In genomic region chrX:170002510-170003197, GRCm38 (mm10) we compare ENCODE assay signal across 8 mouse cellular contexts. TPM values are rescaled to one million over a fixed set of nuclear protein-coding genes. Genes with fewer than 3 reads are reported as not detected.
DNase-seq lines count a peak whose midpoint lies in the region; ATAC-seq and TF ChIP-seq lines count a peak whose summit lies in the region.
"Not testable (repeated sequence)": the region's sequence is repeated elsewhere in the genome, so short reads cannot be mapped to it uniquely, and the experiment has no call there.

No protein-coding gene starts in this region.

- peak; percentile 52 for ATAC-seq in G1E (ENCODE audit: extremely low read depth, insufficient number of reproducible peaks, low FRiP score, poor library complexity, severe bottlenecking)
- peak; percentile 61 for ATAC-seq in frontal cortex, adult (ENCODE audit: low TSS enrichment)
- ATAC-seq in kidney, embryonic 16.5 days (ENCODE audit: low FRiP score, low TSS enrichment) = peak; percentile 34; the same call in 1 of the 2 replicates
- peak; percentile 36; the same call in 1 of the 2 replicates for ATAC-seq in lung, embryonic 16.5 days (ENCODE audit: low read depth)
- peak; percentile 49; the same call in 1 of the 2 replicates for ATAC-seq in neural tube, embryonic 12.5 days (ENCODE audit: low FRiP score, low read depth)

- not testable (repeated sequence) for H3K9me3 ChIP-seq in G1E (replicated peaks); lung, embryonic 16.5 days (ENCODE audit: control insufficient read depth, low read length)
- H3K9me3 ChIP-seq in kidney, embryonic 16.5 days (ENCODE audit: low read length) = peaks cover 23% of the 10 kb centered on the region
- peaks cover 24% of the 10 kb centered on the region for H3K9me3 ChIP-seq in neural tube, embryonic 12.5 days

- H3K9ac ChIP-seq in kidney, embryonic 16.5 days (replicated peaks; ENCODE audit: low read length); lung, embryonic 16.5 days (ENCODE audit: low read length); neural tube, embryonic 12.5 days: not testable (repeated sequence)

- H3K4me1 ChIP-seq in G1E (ENCODE audit: insufficient read depth, low read depth, low read length); kidney, embryonic 16.5 days (ENCODE audit: insufficient read depth, low read length); lung, embryonic 16.5 days (replicated peaks; ENCODE audit: control insufficient read depth, insufficient read depth, low read length); neural tube, embryonic 12.5 days: not testable (repeated sequence)

- H3K27me3 ChIP-seq in G1E (ENCODE audit: insufficient read depth, low read length); kidney, embryonic 16.5 days (ENCODE audit: insufficient read depth, low read length); lung, embryonic 16.5 days (ENCODE audit: control insufficient read depth, insufficient read depth, low read depth, low read length); neural tube, embryonic 12.5 days (replicated peaks): not testable (repeated sequence)

- not testable (repeated sequence) for H3K27ac ChIP-seq in kidney, embryonic 16.5 days (ENCODE audit: low read length); lung, embryonic 16.5 days (ENCODE audit: low read length); neural tube, embryonic 12.5 days

- WGBS in kidney, embryonic 16.5 days = 44% methylated on average over 4 of the region's 18 CpGs
- 28% methylated on average over 4 of the region's 18 CpGs for WGBS in lung, embryonic 16.5 days
- 36% methylated on average over 17 of the region's 18 CpGs for WGBS in neural tube, embryonic 12.5 days

- not testable (repeated sequence) for H3K4me3 ChIP-seq in G1E (ENCODE audit: low read depth, low read length); kidney, embryonic 16.5 days (ENCODE audit: low read length); lung, embryonic 16.5 days (ENCODE audit: low read length); neural tube, embryonic 12.5 days

- not testable (repeated sequence) for H3K36me3 ChIP-seq in G1E (replicated peaks); kidney, embryonic 16.5 days (ENCODE audit: insufficient read depth, low read length); lung, embryonic 16.5 days (ENCODE audit: control insufficient read depth, insufficient read depth, low read length); neural tube, embryonic 12.5 days

- TF ChIP-seq CTCF in G1E (IDR thresholded peaks at IDR 0.05; ENCODE audit: low read depth, low read length) = not testable (repeated sequence)

- H3K4me2 ChIP-seq in kidney, embryonic 16.5 days (replicated peaks; ENCODE audit: low read depth, low read length); lung, embryonic 16.5 days (ENCODE audit: low read depth, low read length); neural tube, embryonic 12.5 days (replicated peaks): not testable (repeated sequence)

- DNase-seq in G1E (ENCODE audit: low spot score) = not testable (repeated sequence)
- peak; percentile 70 to 75 for DNase-seq in cerebellum, postnatal 10 days
- peak; percentile 68 for DNase-seq in heart, postnatal 4 days
- peak; percentile 68 for DNase-seq in thymus, postnatal 4 days

RNA-seq across cellular contexts. Expression of gene Gm21887, which starts 6.8 kb away (rescaled TPM):
- total RNA-seq in G1E (2014; fragmentation: Nextera tagmentation) = 163 and 204 TPM in 2 replicates
- 35.4 and 44.4 TPM in 2 replicates for total RNA-seq in G1E (2017)
- polyA plus RNA-seq in G1E (2012) = 300 and 429 TPM in 2 replicates
- total RNA-seq in heart, postnatal 4 days (2021) = 100 to 1,000 TPM in 1 of 2 experiments, 10 to 100 TPM in 1; 99.1 to 109 TPM
- 162 and 299 TPM in 2 replicates for polyA plus RNA-seq in kidney, embryonic 16.5 days (2015; fragmentation: Nextera tagmentation; extraction: Ambion mirVana)
- 126 and 202 TPM in 2 replicates for polyA plus RNA-seq in lung, embryonic 16.5 days (2015; fragmentation: Nextera tagmentation; extraction: Ambion mirVana)
- 240 and 361 TPM in 2 replicates for polyA plus RNA-seq in neural tube, embryonic 12.5 days (2016; fragmentation: Nextera tagmentation; extraction: Ambion mirVana)
